9 mouse cellular contexts compared by ENCODE assay signal in the genomic region with DNA sequence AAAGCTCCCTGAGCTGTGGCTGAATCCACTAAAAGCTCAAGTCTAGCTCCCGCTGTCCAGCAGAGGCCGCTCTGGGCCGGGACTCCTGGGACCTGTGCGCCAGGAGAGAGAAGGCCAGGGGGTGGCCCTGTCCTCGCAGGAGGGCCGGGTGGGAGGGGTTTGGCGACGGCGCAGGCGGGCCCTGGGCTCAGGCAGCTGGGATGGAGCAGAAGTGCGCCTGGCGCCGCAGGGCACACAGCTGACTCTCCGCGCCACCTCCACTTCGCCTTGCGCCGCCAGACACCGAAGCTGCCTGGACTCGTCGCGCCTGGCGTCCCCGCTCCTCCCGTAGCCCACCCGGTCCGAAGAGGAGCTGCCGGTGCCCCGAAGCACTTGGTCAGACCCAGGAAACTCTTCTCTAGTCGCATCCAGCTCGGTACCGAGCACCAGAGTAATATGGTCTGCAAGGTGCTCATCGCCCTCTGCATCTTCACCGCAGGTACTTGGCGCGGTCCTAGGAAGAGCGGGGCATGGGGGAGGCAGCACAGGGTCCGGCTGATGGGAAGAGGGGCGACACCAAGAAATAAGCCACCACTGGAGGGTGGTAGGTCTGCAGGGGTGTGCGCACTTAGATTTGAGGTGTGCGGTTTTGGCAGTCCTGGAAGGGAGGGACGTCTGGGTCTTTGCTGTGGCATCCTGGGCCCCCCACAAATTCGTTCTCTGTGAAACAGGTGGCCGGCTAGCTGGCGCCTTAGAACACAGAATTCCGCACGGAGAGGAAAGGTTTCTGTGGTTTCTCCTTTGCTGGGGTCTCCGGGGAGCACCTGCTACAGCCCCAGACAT. TPM values are rescaled to one million over a fixed set of nuclear protein-coding genes. Genes with fewer than 3 reads are reported as not detected.
DNase-seq lines count a peak whose midpoint lies in the region; ATAC-seq and TF ChIP-seq lines count a peak whose summit lies in the region.
"Had no signal": no experiment of that assay in that cellular context is flagged by ENCODE, and none has a peak within 500 bp of the region (broad histone marks: within the 10 kb centered on the region; RNA-seq: fewer than 3 reads in every experiment).

A gene (plus strand): TSS at position 136 of the 822 bp plus-strand sequence.

- no peak for TF ChIP-seq POLR2A in ES-Bruce4 (IDR thresholded peaks at IDR 0.05; ENCODE audit: insufficient read depth, low read length)

- H3K36me3 ChIP-seq in ES-Bruce4 (ENCODE audit: control insufficient read depth, insufficient read depth, low read length, poor library complexity, severe bottlenecking), result no peaks in the 10 kb centered on the region
- H3K36me3 ChIP-seq in forebrain, embryonic 14.5 days (ENCODE audit: control insufficient read depth, insufficient read depth, low read length), result no peaks in the 10 kb centered on the region
- no peaks in the 10 kb centered on the region for H3K36me3 ChIP-seq in liver, embryonic 16.5 days (ENCODE audit: control insufficient read depth, insufficient read depth)
- H3K36me3 ChIP-seq in neural tube, embryonic 13.5 days, result no peaks in the 10 kb centered on the region

- H3K27me3 ChIP-seq in ES-Bruce4 (ENCODE audit: control insufficient read depth, insufficient read depth, low read length, poor library complexity, severe bottlenecking), result no peaks in the 10 kb centered on the region; the same call in 1 of the 2 replicates
- no peaks in the 10 kb centered on the region; the same call in 1 of the 2 replicates for H3K27me3 ChIP-seq in forebrain, embryonic 14.5 days (replicated peaks; ENCODE audit: control insufficient read depth, insufficient read depth, low read length)
- H3K27me3 ChIP-seq in liver, embryonic 16.5 days (ENCODE audit: control insufficient read depth, insufficient read depth, low read depth, low read length), result peaks cover 15% of the 10 kb centered on the region
- H3K27me3 ChIP-seq in neural tube, embryonic 13.5 days, result peaks cover 15% of the 10 kb centered on the region

- H3K4me1 ChIP-seq in ES-Bruce4 (ENCODE audit: control insufficient read depth, insufficient read depth, low read length), result no peaks in the 10 kb centered on the region
- H3K4me1 ChIP-seq in forebrain, embryonic 14.5 days (ENCODE audit: control insufficient read depth, insufficient read depth, low read length), result peaks cover 17% of the 10 kb centered on the region
- H3K4me1 ChIP-seq in liver, embryonic 16.5 days (ENCODE audit: control insufficient read depth, low read depth, low read length), result peaks cover 5% of the 10 kb centered on the region; the same call in 1 of the 2 replicates
- peaks cover 25% of the 10 kb centered on the region for H3K4me1 ChIP-seq in neural tube, embryonic 13.5 days (replicated peaks)

- TF ChIP-seq CTCF in ES-Bruce4 (IDR thresholded peaks at IDR 0.05; ENCODE audit: low read depth, low read length), result peak; percentile 74

- H3K4me3 ChIP-seq in ES-Bruce4 (ENCODE audit: low read depth, low read length), result peak within 1 kb of the TSS; percentile 76
- peak within 1 kb of the TSS; percentile 48 for H3K4me3 ChIP-seq in forebrain, embryonic 14.5 days (ENCODE audit: low read depth, low read length)
- peak within 1 kb of the TSS; percentile 45 for H3K4me3 ChIP-seq in liver, embryonic 16.5 days (ENCODE audit: low read depth, low read length)
- H3K4me3 ChIP-seq in neural tube, embryonic 13.5 days, result peak within 1 kb of the TSS; percentile 56

- peak within 1 kb of the TSS; percentile 4; the same call in 1 of the 2 replicates for H3K9ac ChIP-seq in ES-Bruce4 (ENCODE audit: low read depth, poor library complexity, severe bottlenecking)
- peak within 1 kb of the TSS; percentile 56 for H3K9ac ChIP-seq in forebrain, embryonic 14.5 days (ENCODE audit: low read length)
- no peak within 1 kb of the TSS; the same call in 1 of the 2 replicates for H3K9ac ChIP-seq in liver, embryonic 16.5 days (ENCODE audit: low read depth, low read length)
- peak within 1 kb of the TSS; percentile 74 for H3K9ac ChIP-seq in neural tube, embryonic 13.5 days

- H3K4me2 ChIP-seq in forebrain, embryonic 14.5 days (ENCODE audit: low read length), result peak within 1 kb of the TSS; percentile 98
- peak within 1 kb of the TSS; percentile 51 for H3K4me2 ChIP-seq in liver, embryonic 16.5 days (ENCODE audit: low read depth, low read length)
- peak within 1 kb of the TSS; percentile 96 for H3K4me2 ChIP-seq in neural tube, embryonic 13.5 days

- no peak within 1 kb of the TSS for H3K27ac ChIP-seq in ES-Bruce4 (ENCODE audit: insufficient read depth, low read length)
- no peak within 1 kb of the TSS for H3K27ac ChIP-seq in forebrain, embryonic 14.5 days (ENCODE audit: low read depth, low read length)
- H3K27ac ChIP-seq in liver, embryonic 16.5 days (ENCODE audit: low read length), result no peak within 1 kb of the TSS
- H3K27ac ChIP-seq in neural tube, embryonic 13.5 days (replicated peaks), result no peak within 1 kb of the TSS

- TF ChIP-seq EP300 in ES-Bruce4 (IDR thresholded peaks at IDR 0.05; ENCODE audit: insufficient read depth, low read depth, low read length), result no peak

- WGBS in forebrain, embryonic 14.5 days, result under 1% methylated on average over 44 of the region's 48 CpGs
- 1% methylated on average over 48 of the region's 48 CpGs for WGBS in large intestine, adult 2 months
- WGBS in liver, embryonic 16.5 days (ENCODE audit: insufficient replicate concordance), result under 1% methylated on average over 45 of the region's 48 CpGs
- 1% methylated on average over 48 of the region's 48 CpGs for WGBS in neural tube, embryonic 13.5 days

- no peaks in the 10 kb centered on the region for H3K9me3 ChIP-seq in ES-Bruce4 (replicated peaks; ENCODE audit: control insufficient read depth, insufficient read depth, low read length, poor library complexity, severe bottlenecking)
- H3K9me3 ChIP-seq in forebrain, embryonic 14.5 days (replicated peaks; ENCODE audit: control insufficient read depth, low read length), result no peaks in the 10 kb centered on the region
- H3K9me3 ChIP-seq in liver, embryonic 16.5 days (replicated peaks; ENCODE audit: control insufficient read depth, low read length), result no peaks in the 10 kb centered on the region
- H3K9me3 ChIP-seq in neural tube, embryonic 13.5 days, result no peaks in the 10 kb centered on the region

- DNase-seq in c-Kit-positive CD71-positive TER-119-positive erythroid progenitor cells, embryonic 14.5 days (ENCODE audit: low spot score), result peak; percentile 28
- DNase-seq in forebrain, embryonic 14.5 days (ENCODE audit: low spot score), result peak; percentile 90
- peak; percentile 90 to 91 for DNase-seq in heart, postnatal 10 days
- peak; percentile 87 for DNase-seq in large intestine, adult 2 months (ENCODE audit: low read depth, low spot score)
- DNase-seq in testis, postnatal 14 days (ENCODE audit: low spot score), result peak; percentile 73

- intact Hi-C loops in heart, postnatal 10 days (cut with DNase I), result loop anchor here (1.0 to 10.0 kb wide), 7 partner anchors 45 to 600 kb away; no protein-coding TSS in a partner anchor

- peak; percentile 99 for ATAC-seq in forebrain, embryonic 14.5 days
- ATAC-seq in liver, embryonic 16.5 days (ENCODE audit: low read depth), result peak; percentile 96
- ATAC-seq in neural tube, embryonic 13.5 days (ENCODE audit: low read depth), result peak; percentile 99

RNA-seq across cellular contexts. Expression of the gene that starts here (rescaled TPM):
- 9.8 and 11.3 TPM in 2 replicates for polyA plus RNA-seq in ES-Bruce4 (2011; ENCODE audit: insufficient read depth, insufficient read length, low read depth, missing spikeins)
- polyA plus RNA-seq in forebrain, embryonic 14.5 days (2014; fragmentation: Nextera tagmentation; extraction: Ambion mirVana), result 3.1 and 4.0 TPM in 2 replicates
- total RNA-seq in heart, postnatal 10 days (2021), result 10 to 100 TPM; 62.5 to 71.7 TPM
- polyA plus RNA-seq in large intestine, adult 2 months (2012; rRNA removed), result 8.8 and 9.2 TPM in 2 replicates
- 0.58 and 1.1 TPM in 2 replicates for polyA plus RNA-seq in liver, embryonic 16.5 days (2015; fragmentation: Nextera tagmentation; extraction: Ambion mirVana)
- 7.1 and 8.7 TPM in 2 replicates for polyA plus RNA-seq in neural tube, embryonic 13.5 days (2015; fragmentation: Nextera tagmentation; extraction: Ambion mirVana)
- total RNA-seq: neutrophil, adult 5-6 weeks had no signal

Comparison
In these comparisons a context has a peak if more than half of its experiments do, and no peak if none do; other contexts are left out.
1. DNase-seq: peak in every context shown above with its lines; median percentile 90 in heart, postnatal 10 days; 90 in forebrain, embryonic 14.5 days; 87 in large intestine, adult 2 months; 73 in testis, postnatal 14 days; 28 in c-Kit-positive CD71-positive TER-119-positive erythroid progenitor cells, embryonic 14.5 days.